Mouse (Mus musculus): ENCODE measurements around the gene Camk2g. TPM values are rescaled to one million over a fixed set of nuclear protein-coding genes. Genes with fewer than 3 reads are reported as not detected.

The Camk2g gene
- polyA plus RNA-seq (2015; fragmentation: Nextera tagmentation; extraction: Ambion mirVana), result 36.5 and 45.5 TPM in 2 replicates

- Histone ChIP-seq H3K27me3 (ENCODE audit: insufficient read depth, low read length) (no peaks in the 10 kb centered on the region), H3K4me2 (ENCODE audit: low read length) (peak within 1 kb of the TSS; percentile 98), H3K27ac (peak within 1 kb of the TSS; percentile 77), H3K9ac (ENCODE audit: low read depth, low read length) (peak within 1 kb of the TSS; percentile 88), H3K9me3 (replicated peaks; ENCODE audit: low read length) (no peaks in the 10 kb centered on the region), H3K4me1 (replicated peaks; ENCODE audit: insufficient read depth, low read length) (0 out of 2 replicates have a peak, but pooled peaks cover 17% of the 10 kb centered on the region), H3K36me3 (ENCODE audit: insufficient read depth, low read length) (peaks cover 12% of the 10 kb centered on the region; the same call in 1 of the 2 replicates), H3K4me3 (replicated peaks; ENCODE audit: low read depth, low read length) (peak within 1 kb of the TSS; percentile 74)
- ATAC-seq (replicated peaks; ENCODE audit: low FRiP score, low read depth), result peak; percentile 90
- WGBS, result under 1% methylated on average over 52 of the region's 76 CpGs
- no peak for TF ChIP-seq CTCF (IDR thresholded peaks at IDR 0.05; ENCODE audit: low read depth)
- DNase-seq (ENCODE audit: low spot score), result peak; percentile 94
Observed at GRCm38 (mm10) chr14:20793758-20794531, at the start of gene Camk2g. Gene Camk2g (minus strand): TSS chr14:20794088.

GRCm38 (mm10) chr14:20842629-20843028, 48.7 kb upstream of the Camk2g start:
- no peak overlapping the region for H3K9ac ChIP-seq (ENCODE audit: low read depth, low read length)
- H3K36me3 ChIP-seq (ENCODE audit: insufficient read depth, low read length), result no peaks in the 10 kb centered on the region
- no peaks in the 10 kb centered on the region for H3K27me3 ChIP-seq (ENCODE audit: insufficient read depth, low read length)
- no peak for TF ChIP-seq CTCF (IDR thresholded peaks at IDR 0.05; ENCODE audit: low read depth)
- 67% methylated on average over 3 of the region's 3 CpGs for WGBS
- ATAC-seq (replicated peaks; ENCODE audit: low FRiP score, low read depth), result no peak
- peak overlapping the region; percentile 96; the same call in 1 of the 2 replicates for H3K4me2 ChIP-seq (ENCODE audit: low read length)
- no peaks in the 10 kb centered on the region for H3K9me3 ChIP-seq (replicated peaks; ENCODE audit: low read length)
- H3K27ac ChIP-seq, result no peak overlapping the region
- H3K4me3 ChIP-seq (replicated peaks; ENCODE audit: low read depth, low read length), result no peak overlapping the region
- no peak for DNase-seq (ENCODE audit: low spot score)
- 0 out of 2 replicates have a peak, but pooled peaks cover 13% of the 10 kb centered on the region for H3K4me1 ChIP-seq (replicated peaks; ENCODE audit: insufficient read depth, low read length)

- H3K27ac ChIP-seq, result no peak overlapping the region
- 83% methylated on average over 2 of the region's 2 CpGs for WGBS
- H3K9me3 ChIP-seq (replicated peaks; ENCODE audit: low read length), result no peaks in the 10 kb centered on the region
- H3K4me3 ChIP-seq (replicated peaks; ENCODE audit: low read depth, low read length), result no peak overlapping the region
- no peak overlapping the region for H3K9ac ChIP-seq (ENCODE audit: low read depth, low read length)
- H3K4me1 ChIP-seq (replicated peaks; ENCODE audit: insufficient read depth, low read length), result 0 out of 2 replicates have a peak, but pooled peaks cover 11% of the 10 kb centered on the region
- no peak for ATAC-seq (replicated peaks; ENCODE audit: low FRiP score, low read depth)
- H3K27me3 ChIP-seq (ENCODE audit: insufficient read depth, low read length), result no peaks in the 10 kb centered on the region
- no peaks in the 10 kb centered on the region for H3K36me3 ChIP-seq (ENCODE audit: insufficient read depth, low read length)
- peak overlapping the region; percentile 96; the same call in 1 of the 2 replicates for H3K4me2 ChIP-seq (ENCODE audit: low read length)
- no peak for DNase-seq (ENCODE audit: low spot score)
- TF ChIP-seq CTCF (IDR thresholded peaks at IDR 0.05; ENCODE audit: low read depth), result no peak
Observed at GRCm38 (mm10) chr14:20841526-20841925, 47.6 kb upstream of the Camk2g start.

GRCm38 (mm10) chr14:20837681-20838080, 43.8 kb upstream of the Camk2g start:
- H3K36me3 ChIP-seq (ENCODE audit: insufficient read depth, low read length), result no peaks in the 10 kb centered on the region
- TF ChIP-seq CTCF (IDR thresholded peaks at IDR 0.05; ENCODE audit: low read depth), result no peak
- H3K4me1 ChIP-seq (replicated peaks; ENCODE audit: insufficient read depth, low read length), result no peaks in the 10 kb centered on the region
- 77% methylated on average over 7 of the region's 7 CpGs for WGBS
- ATAC-seq (replicated peaks; ENCODE audit: low FRiP score, low read depth), result no peak
- DNase-seq (ENCODE audit: low spot score), result no peak
- H3K9me3 ChIP-seq (replicated peaks; ENCODE audit: low read length), result no peaks in the 10 kb centered on the region
- peak overlapping the region; percentile 53 for H3K4me3 ChIP-seq (replicated peaks; ENCODE audit: low read depth, low read length)
- H3K9ac ChIP-seq (ENCODE audit: low read depth, low read length), result 0 out of 2 replicates have a peak overlapping the region, but pooled peaks have one; percentile 74
- H3K27me3 ChIP-seq (ENCODE audit: insufficient read depth, low read length), result no peaks in the 10 kb centered on the region
- H3K4me2 ChIP-seq (ENCODE audit: low read length), result peak overlapping the region; percentile 96
- H3K27ac ChIP-seq, result no peak overlapping the region

- Histone ChIP-seq H3K9ac (ENCODE audit: low read depth, low read length) (peak overlapping the region; percentile 74), H3K4me2 (ENCODE audit: low read length) (peak overlapping the region; percentile 96), H3K27me3 (ENCODE audit: insufficient read depth, low read length) (no peaks in the 10 kb centered on the region), H3K36me3 (ENCODE audit: insufficient read depth, low read length) (no peaks in the 10 kb centered on the region), H3K9me3 (replicated peaks; ENCODE audit: low read length) (no peaks in the 10 kb centered on the region), H3K4me1 (replicated peaks; ENCODE audit: insufficient read depth, low read length) (no peaks in the 10 kb centered on the region), H3K4me3 (replicated peaks; ENCODE audit: low read depth, low read length) (peak overlapping the region; percentile 53), H3K27ac (peak overlapping the region; percentile 68)
- TF ChIP-seq CTCF (IDR thresholded peaks at IDR 0.05; ENCODE audit: low read depth), result no peak
- WGBS, result 10% methylated on average over 10 of the region's 10 CpGs
- ATAC-seq (replicated peaks; ENCODE audit: low FRiP score, low read depth) (no peak), DNase-seq (ENCODE audit: low spot score) (no peak)
Observed at GRCm38 (mm10) chr14:20836905-20837376, 43.1 kb upstream of the Camk2g start.

GRCm38 (mm10) chr14:20836171-20836904, 42.5 kb upstream of the Camk2g start, which contains the start of gene Plau:
Gene Plau (plus strand): TSS chr14:20836660.
- 1% methylated on average over 31 of the region's 33 CpGs for WGBS

More at GRCm38 (mm10) chr14:20836171-20836904, 42.5 kb upstream of the Camk2g start, which contains the start of gene Plau:
- DNase-seq (ENCODE audit: low spot score) (peak; percentile 73), ATAC-seq (replicated peaks; ENCODE audit: low FRiP score, low read depth) (peak; percentile 89)
- no peaks in the 10 kb centered on the region for H3K36me3 ChIP-seq (ENCODE audit: insufficient read depth, low read length)
- peak within 1 kb of the TSS; percentile 53 for H3K4me3 ChIP-seq (replicated peaks; ENCODE audit: low read depth, low read length)
- H3K4me2 ChIP-seq (ENCODE audit: low read length), result peak within 1 kb of the TSS; percentile 96
- H3K9ac ChIP-seq (ENCODE audit: low read depth, low read length), result peak within 1 kb of the TSS; percentile 74
- H3K4me1 ChIP-seq (replicated peaks; ENCODE audit: insufficient read depth, low read length), result 0 out of 2 replicates have a peak, but pooled peaks cover under 1% of the 10 kb centered on the region
- H3K9me3 ChIP-seq (replicated peaks; ENCODE audit: low read length), result no peaks in the 10 kb centered on the region
- no peaks in the 10 kb centered on the region for H3K27me3 ChIP-seq (ENCODE audit: insufficient read depth, low read length)
- TF ChIP-seq CTCF (IDR thresholded peaks at IDR 0.05; ENCODE audit: low read depth), result no peak
- peak within 1 kb of the TSS; percentile 68 for H3K27ac ChIP-seq

All from kidney, postnatal 0 days (tissue).